In genomic region chr1:178576926-178577325, GRCm38 (mm10) we compare ENCODE assay signal across 11 mouse cellular contexts.
"Had no signal": no experiment of that assay in that cellular context is flagged by ENCODE, and none has a peak within 500 bp of the region (broad histone marks: within the 10 kb centered on the region; RNA-seq: fewer than 3 reads in every experiment).

No protein-coding gene starts in this region.

- H3K4me2 ChIP-seq: limb, embryonic 13.5 days; midbrain, embryonic 12.5 days had no signal

- DNase-seq: kidney, postnatal 14 days; layer of hippocampus, adult 9-11 months; layer of hippocampus, postnatal 36 days; left cerebral cortex, postnatal 4 days; lung, adult 18-20 months; right cerebral cortex, postnatal 25 days; thymus, postnatal 36 days had no signal

- H3K36me3 ChIP-seq: midbrain, embryonic 12.5 days had no signal

- H3K27ac ChIP-seq: limb, embryonic 13.5 days; liver, embryonic 14.5 days; midbrain, embryonic 12.5 days had no signal

- ATAC-seq: midbrain, embryonic 16.5 days had no signal

- H3K4me3 ChIP-seq: limb, embryonic 13.5 days; midbrain, embryonic 12.5 days had no signal

- H3K27me3 ChIP-seq: limb, embryonic 13.5 days; midbrain, embryonic 12.5 days had no signal

- H3K9ac ChIP-seq: limb, embryonic 13.5 days; liver, embryonic 14.5 days; midbrain, embryonic 12.5 days had no signal
